Mouse (Mus musculus) heart, postnatal 14 days (tissue): Measurements from ENCODE around the gene Secisbp2. TPM values are rescaled to one million over a fixed set of nuclear protein-coding genes. Genes with fewer than 3 reads are reported as not detected.
"Not testable (repeated sequence)": the region's sequence is repeated elsewhere in the genome, so short reads cannot be mapped to it uniquely, and the experiment has no call there.

Experiments used
- DNase-seq, 2 experiments: peaks; one replicate each; pipeline ENCODE4 v3.0.0; 2021 to 2022
- intact Hi-C: fragments of 180-260 bp; cut with DNase I; formaldehyde crosslinking; loops from one replicate; pipeline ENCODE4 v1.15.1; 2025
- total RNA-seq, 2 experiments: library from RNA; stranded (reverse); gene quantifications; 2 replicates each; pipeline ENCODE4 v1.2.3; 2021

Secisbp2 gene
- total RNA-seq, 2 experiments from 2014 or later: 18.3 to 20.6 TPM

DNA sequence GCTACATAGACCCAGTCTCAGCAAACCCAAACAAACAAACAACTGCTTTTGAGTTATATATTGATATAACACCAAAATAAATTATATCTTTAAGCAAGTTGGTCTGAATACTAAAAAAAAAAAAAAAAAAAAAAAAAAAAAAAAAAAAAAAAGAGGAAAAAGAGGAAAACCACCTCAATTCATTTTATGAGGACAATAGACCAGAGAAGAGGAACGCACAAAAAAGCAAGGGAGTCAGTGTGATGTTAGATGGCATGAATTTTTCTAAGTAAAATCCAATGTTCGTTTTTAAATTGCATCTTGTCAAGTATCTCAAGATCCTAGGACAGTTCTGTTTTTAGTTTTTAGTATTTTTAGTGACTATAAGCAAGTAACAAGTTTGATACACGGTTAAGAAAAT is 10.1 kb upstream of the Secisbp2 start:
- no peak for DNase-seq
- intact Hi-C loops: no loop called here

GRCm38 (mm10) chr13:51642171-51642778 is 9.2 kb upstream of the Secisbp2 start:
- intact Hi-C loops: no loop called here
- no peak for DNase-seq

- intact Hi-C loops: no loop called here
- no peak for DNase-seq
Observed at GRCm38 (mm10) chr13:51643924-51644828, 7.3 kb upstream of the Secisbp2 start.

GRCm38 (mm10) chr13:51644829-51645789 is 6.4 kb upstream of the Secisbp2 start, which contains the start of gene Cks2:
Gene Cks2 (plus strand): TSS chr13:51645232.
- intact Hi-C loops: no loop called here
- peak; percentile 93 to 96 for DNase-seq

- DNase-seq: no peak
- intact Hi-C loops: no loop called here
Observed at GRCm38 (mm10) chr13:51645872-51646271, 5.6 kb upstream of the Secisbp2 start.

DNA sequence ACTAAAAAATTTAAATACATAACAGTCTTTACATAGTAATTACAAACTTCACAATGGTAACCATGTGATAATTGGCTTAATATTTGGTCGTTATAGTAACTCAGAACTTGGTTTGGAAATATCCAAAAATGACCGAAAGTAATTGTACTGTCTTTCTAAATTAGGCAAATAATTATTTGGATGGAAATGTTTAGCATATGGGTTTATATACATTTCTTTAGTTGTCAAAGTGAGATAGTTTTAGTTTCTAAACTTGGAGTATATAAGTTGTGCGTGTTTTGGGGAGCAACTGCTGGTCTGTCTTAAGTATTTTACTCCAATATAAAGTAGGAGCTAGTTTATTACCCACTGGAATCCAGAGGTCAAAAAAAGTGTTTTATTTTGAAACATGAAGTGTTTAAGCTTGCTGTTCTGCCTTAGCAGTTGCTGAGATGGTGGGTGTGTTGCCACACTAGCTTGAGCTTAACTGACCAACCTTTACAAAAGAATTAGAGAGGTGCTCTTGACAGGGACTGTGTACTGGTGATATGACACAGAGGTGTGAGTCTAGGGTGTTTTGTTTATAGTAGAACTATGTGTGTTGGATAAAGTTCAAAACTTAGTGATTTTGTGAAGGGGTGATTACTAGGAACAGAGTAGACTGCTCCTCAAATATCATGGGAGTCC is 5.0 kb upstream of the Secisbp2 start:
- intact Hi-C loops: no loop called here
- DNase-seq: no peak

DNA sequence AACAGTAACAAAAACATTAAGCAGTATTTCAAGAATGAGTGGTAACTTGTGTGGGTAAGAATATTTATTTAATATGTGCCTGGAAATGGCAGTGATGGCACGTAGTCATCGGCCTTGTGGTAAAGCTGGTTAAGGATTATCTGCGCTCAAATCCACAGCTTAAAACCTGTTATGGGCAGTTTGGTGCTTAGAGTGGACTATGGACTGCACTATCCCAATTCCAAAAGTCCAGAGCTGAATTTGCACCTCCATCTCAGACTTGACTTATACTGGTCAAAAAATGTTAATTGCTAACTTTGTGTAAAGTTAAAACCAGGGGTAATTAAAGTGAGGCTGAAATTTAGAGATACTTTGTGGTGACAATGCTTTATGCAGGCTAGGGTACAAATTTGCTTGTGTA is 3.7 kb upstream of the Secisbp2 start:
- intact Hi-C loops: no loop called here
- no peak for DNase-seq

DNA sequence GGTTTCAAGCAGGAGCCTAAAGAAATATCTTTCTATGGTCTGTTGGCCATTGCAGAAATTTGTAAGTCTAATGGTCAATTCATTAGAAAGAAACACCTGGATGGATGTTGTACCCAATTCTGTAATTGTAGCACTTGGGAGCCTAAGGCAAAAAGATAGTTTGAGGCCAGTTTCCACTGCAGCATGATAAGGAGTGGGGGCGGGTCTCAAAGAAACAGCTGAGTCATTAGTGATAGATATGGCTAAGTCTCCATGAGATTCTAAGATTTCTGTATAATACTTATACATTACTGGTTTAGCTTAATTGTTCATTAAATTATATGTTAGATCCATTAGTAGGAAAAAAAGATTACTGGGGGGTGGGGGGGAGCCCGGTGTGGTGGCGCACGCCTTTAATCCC is 3.3 kb upstream of the Secisbp2 start:
- intact Hi-C loops: no loop called here
- no peak for DNase-seq

DNA sequence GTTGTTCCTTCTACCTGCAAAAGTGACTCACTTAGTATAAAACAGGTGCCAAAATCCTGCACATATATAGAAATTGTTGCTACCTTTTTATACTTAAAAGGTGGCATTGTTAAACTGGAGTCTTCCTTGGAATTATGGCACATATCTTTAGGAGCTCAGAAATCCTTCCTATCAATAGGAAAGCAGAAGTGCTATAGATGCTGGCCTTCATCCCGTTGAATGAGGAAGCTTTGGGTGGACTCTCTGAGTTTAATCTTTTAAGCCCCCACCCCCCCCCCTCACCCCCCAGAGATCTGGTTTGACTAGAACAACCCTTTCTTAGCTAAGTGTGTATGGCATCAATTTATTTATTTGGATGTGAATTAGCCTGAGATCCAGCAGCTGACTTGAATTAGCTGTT is 1.8 kb upstream of the Secisbp2 start:
- no peak for DNase-seq
- intact Hi-C loops: no loop called here

- intact Hi-C loops: no loop called here
- no peak for DNase-seq
Observed at GRCm38 (mm10) chr13:51653159-51653558, 1.7 kb downstream of the Secisbp2 start.

DNA sequence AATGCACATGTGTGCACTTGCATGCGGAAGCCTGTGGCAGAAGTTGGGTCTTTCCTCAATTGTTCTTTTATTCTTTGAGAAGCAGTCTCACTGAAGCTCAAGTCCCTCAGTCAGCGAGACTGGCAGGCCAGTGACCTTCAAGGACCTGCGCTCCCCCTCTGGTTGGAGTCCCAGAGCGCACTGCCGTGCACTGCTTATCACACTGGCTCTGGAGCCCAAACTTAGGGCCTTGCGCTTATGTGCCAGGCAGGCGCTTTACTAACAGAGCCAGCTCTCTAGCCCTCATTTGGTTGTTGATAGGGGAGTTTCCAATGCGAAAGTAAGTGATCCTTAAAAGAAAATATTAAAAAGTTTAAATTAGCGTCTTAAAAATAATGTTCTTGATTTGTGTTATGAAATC is 2.5 kb downstream of the Secisbp2 start:
- DNase-seq: peak; percentile 35 to 50
- intact Hi-C loops: no loop called here

DNA sequence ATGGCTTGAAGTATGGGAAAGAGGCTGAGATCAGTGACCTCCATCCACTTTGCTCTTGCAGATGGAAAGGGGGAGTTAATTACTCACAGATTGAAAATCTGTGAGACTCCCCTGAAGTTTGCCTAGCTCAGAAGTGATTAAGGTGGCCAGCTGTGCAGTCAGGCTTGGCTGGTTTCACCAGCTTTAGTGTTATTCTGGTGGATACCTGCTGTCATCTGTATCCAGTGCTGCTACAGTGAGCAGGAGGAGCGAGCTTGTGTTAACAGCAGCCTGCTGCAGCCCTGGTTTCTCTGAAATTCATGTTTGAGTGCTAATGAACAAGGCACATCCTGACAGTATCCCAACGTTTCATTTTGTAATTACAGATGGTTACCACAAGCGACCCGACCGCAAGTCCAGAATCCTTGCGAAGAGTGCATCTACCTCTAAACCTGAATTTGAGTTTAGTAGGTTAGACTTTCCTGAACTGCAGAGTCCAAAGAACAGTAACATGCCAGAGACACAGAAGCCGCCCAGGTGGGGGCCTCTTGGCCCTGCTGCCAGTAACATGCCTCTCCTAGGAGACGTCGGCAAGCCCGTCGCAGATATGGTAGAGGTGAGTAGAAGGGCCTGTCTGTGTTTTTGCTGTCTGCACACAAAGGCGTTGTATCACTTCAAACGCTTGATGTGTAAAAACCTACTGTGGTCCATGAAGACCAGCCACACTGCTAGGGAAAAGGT is 5.2 kb downstream of the Secisbp2 start:
- intact Hi-C loops: no loop called here
- no peak for DNase-seq

DNA sequence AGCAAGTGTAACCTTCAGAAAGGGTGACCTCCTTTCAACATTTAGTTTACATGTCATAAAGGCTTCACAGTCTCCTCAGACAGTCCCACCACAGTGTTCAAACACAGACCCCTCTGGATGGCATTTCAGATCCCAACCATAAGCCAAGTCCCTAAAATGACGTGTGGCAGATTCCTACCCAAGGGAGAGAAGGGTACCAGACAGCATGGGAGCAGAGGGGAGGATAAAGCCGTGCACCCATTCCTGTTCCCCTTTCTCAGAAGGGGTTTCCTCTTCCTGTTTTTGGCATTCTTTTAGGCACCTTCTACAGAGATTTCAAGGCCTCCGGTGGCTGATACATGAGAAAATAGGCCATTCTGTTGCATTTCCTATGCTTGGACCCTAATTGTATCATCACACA is 6.6 kb downstream of the Secisbp2 start:
- DNase-seq: no peak
- intact Hi-C loops: no loop called here

- DNase-seq: no peak
Observed at GRCm38 (mm10) chr13:51659573-51659972, 8.1 kb downstream of the Secisbp2 start.

GRCm38 (mm10) chr13:51663561-51663960 is 12.1 kb downstream of the Secisbp2 start:
- DNase-seq: no peak
- intact Hi-C loops: no loop called here

More at GRCm38 (mm10) chr13:51659573-51659972, 8.1 kb downstream of the Secisbp2 start:
- intact Hi-C loops: no loop called here

- DNase-seq, intact Hi-C loops: not testable (repeated sequence)
Observed at GRCm38 (mm10) chr13:51668195-51668594, 16.7 kb downstream of the Secisbp2 start.

DNA sequence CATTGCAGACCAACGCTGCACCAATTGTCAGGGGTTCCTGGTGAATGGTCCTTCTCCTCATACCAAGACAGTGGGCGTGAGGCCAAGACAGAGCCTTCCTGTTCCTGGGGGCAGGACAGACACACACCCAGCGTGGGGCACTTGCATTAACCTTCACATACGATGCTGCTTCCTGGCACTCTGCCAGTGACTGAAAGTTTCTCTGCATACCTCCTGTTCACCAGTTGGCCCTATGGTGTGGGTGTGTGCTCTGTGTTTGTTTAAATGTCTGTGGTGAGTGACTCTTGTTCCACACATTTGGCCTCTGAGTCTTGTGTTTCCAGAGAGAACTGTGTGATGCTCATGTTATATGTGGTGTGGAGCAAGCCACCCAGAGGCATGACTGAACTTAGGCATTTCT is 25.1 kb downstream of the Secisbp2 start:
- intact Hi-C loops: no loop called here
- no peak for DNase-seq

GRCm38 (mm10) chr13:51677041-51677440 is 25.5 kb downstream of the Secisbp2 start:
- no peak for DNase-seq
- intact Hi-C loops: no loop called here

DNA sequence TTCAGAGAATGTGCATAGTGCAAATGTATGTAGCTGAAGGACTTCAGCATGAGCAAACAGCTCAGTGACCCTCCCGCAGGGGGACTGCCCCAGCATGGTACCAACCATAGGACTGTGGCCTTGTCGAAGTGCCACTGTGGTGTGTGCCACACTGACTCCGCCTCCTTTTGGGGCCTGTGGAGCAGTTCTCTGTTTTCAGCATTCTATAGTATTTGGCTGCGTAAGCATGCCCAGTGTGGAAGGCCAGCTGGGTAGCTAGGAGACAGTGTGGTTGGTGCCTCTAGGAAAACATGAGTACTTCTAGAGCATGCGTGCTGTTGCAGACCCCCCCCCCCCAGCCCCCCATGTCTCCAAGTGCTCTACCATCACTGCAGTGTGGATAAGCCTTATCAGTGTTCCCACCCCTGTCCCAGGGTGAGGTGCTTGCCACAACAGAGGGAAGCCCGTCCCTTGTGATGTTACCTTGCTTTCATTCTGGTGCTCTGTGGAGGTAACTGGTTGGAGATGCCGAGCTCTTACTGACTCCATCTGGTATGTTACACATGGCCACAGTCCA is 26.2 kb downstream of the Secisbp2 start:
- intact Hi-C loops: no loop called here

More for the DNA sequence above, 26.2 kb downstream of the Secisbp2 start:
- DNase-seq: no peak
